8 mouse cellular contexts compared by ENCODE assay signal in genomic region chr10:121585791-121586642, GRCm38 (mm10). TPM values are rescaled to one million over a fixed set of nuclear protein-coding genes. Genes with fewer than 3 reads are reported as not detected.
DNase-seq lines count a peak whose midpoint lies in the region; ATAC-seq and TF ChIP-seq lines count a peak whose summit lies in the region.

No protein-coding gene starts in this region.

- TF ChIP-seq POLR2A in bone marrow macrophage, adult 2 months (IDR thresholded peaks at IDR 0.05; ENCODE audit: borderline replicate concordance, low read depth, low read length), result no peak

- peak overlapping the region; percentile 91 for H3K27ac ChIP-seq in gastrocnemius, adult 2 months
- peak overlapping the region; percentile 84 for H3K27ac ChIP-seq in bone marrow macrophage, adult 2 months (ENCODE audit: insufficient read depth, low read depth, low read length)
- H3K27ac ChIP-seq in forebrain, postnatal 0 days (ENCODE audit: low read depth, low read length), result peak overlapping the region; percentile 69
- peak overlapping the region; percentile 56 for H3K27ac ChIP-seq in midbrain, embryonic 16.5 days (ENCODE audit: low read length)

- peak overlapping the region; percentile 78 for H3K4me3 ChIP-seq in gastrocnemius, adult 2 months
- peak overlapping the region; percentile 96 for H3K4me3 ChIP-seq in bone marrow macrophage, adult 2 months (ENCODE audit: insufficient read depth, low read length)
- H3K4me3 ChIP-seq in forebrain, postnatal 0 days (ENCODE audit: low read depth, low read length), result peak overlapping the region; percentile 91
- peak overlapping the region; percentile 80 for H3K4me3 ChIP-seq in midbrain, embryonic 16.5 days (ENCODE audit: low read depth, low read length)

- no peak for DNase-seq in gastrocnemius, adult 2 months
- no peak for DNase-seq in gastrocnemius, adult 8-10 months (ENCODE audit: low spot score in 2 of 2)
- peak; percentile 74 for DNase-seq in 3T3-L1 (ENCODE audit: low read depth, low spot score)
- DNase-seq in forebrain, postnatal 0 days, result peak; percentile 35
- DNase-seq in kidney, postnatal 10 days, result peak; percentile 7
- DNase-seq in layer of hippocampus, adult 11-12 months (ENCODE audit: low spot score), result no peak

- peak overlapping the region; percentile 63 for H3K4me2 ChIP-seq in forebrain, postnatal 0 days (ENCODE audit: low read depth)
- H3K4me2 ChIP-seq in midbrain, embryonic 16.5 days (ENCODE audit: low read length), result peak overlapping the region; percentile 83

- H3K4me1 ChIP-seq in bone marrow macrophage, adult 2 months (ENCODE audit: control insufficient read depth, insufficient read depth, low read length), result peaks cover 45% of the 10 kb centered on the region
- H3K4me1 ChIP-seq in forebrain, postnatal 0 days (ENCODE audit: insufficient read depth), result 0 out of 2 replicates have a peak, but pooled peaks cover 2% of the 10 kb centered on the region
- peaks cover 9% of the 10 kb centered on the region for H3K4me1 ChIP-seq in midbrain, embryonic 16.5 days (ENCODE audit: control insufficient read depth, insufficient read depth, low read length)

- 5% methylated on average over 30 of the region's 48 CpGs for WGBS in forebrain, postnatal 0 days
- 3% methylated on average over 44 of the region's 48 CpGs for WGBS in midbrain, embryonic 16.5 days

- H3K9ac ChIP-seq in forebrain, postnatal 0 days, result peak overlapping the region; percentile 75
- H3K9ac ChIP-seq in midbrain, embryonic 16.5 days (ENCODE audit: low read depth, low read length), result peak overlapping the region; percentile 74

- no peaks in the 10 kb centered on the region for H3K9me3 ChIP-seq in forebrain, postnatal 0 days (ENCODE audit: low read length)
- H3K9me3 ChIP-seq in midbrain, embryonic 16.5 days (replicated peaks; ENCODE audit: control insufficient read depth, low read length, poor library complexity, severe bottlenecking), result no peaks in the 10 kb centered on the region

- peak; percentile 68 for ATAC-seq in forebrain, postnatal 0 days
- ATAC-seq in midbrain, embryonic 16.5 days, result peak; percentile 81

- H3K36me3 ChIP-seq in forebrain, postnatal 0 days (ENCODE audit: insufficient read depth), result peaks cover 25% of the 10 kb centered on the region
- peaks cover 18% of the 10 kb centered on the region; the same call in 1 of the 2 replicates for H3K36me3 ChIP-seq in midbrain, embryonic 16.5 days (ENCODE audit: control insufficient read depth, insufficient read depth, low read length)

- no peaks in the 10 kb centered on the region for H3K27me3 ChIP-seq in forebrain, postnatal 0 days (ENCODE audit: insufficient read depth, low read length)
- no peaks in the 10 kb centered on the region for H3K27me3 ChIP-seq in midbrain, embryonic 16.5 days (ENCODE audit: control insufficient read depth, insufficient read depth, low read depth, low read length)

- no peak for TF ChIP-seq CTCF in gastrocnemius, adult 2 months (IDR thresholded peaks at IDR 0.05)
- no peak for TF ChIP-seq CTCF in bone marrow macrophage, adult 2 months (IDR thresholded peaks at IDR 0.05; ENCODE audit: low read depth, low read length)
- no peak for TF ChIP-seq CTCF in forebrain, postnatal 0 days (IDR thresholded peaks at IDR 0.05; ENCODE audit: low read depth)

- intact Hi-C loops in gastrocnemius, adult 2 months (cut with DNase I), result loop anchor here (5.0 kb wide), 1 partner anchor 41 kb away; the partner anchor contains the start of gene Xpot

RNA-seq across cellular contexts. Expression of gene Tbk1, which starts 0.6 kb away (rescaled TPM):
- 10 to 100 TPM; 11.5 to 12.0 TPM for total RNA-seq in gastrocnemius, adult 2 months (2021)
- total RNA-seq in gastrocnemius, adult 8-10 months (2022), result 10 to 100 TPM in 2 of 4 experiments, 1 to 10 TPM in 2; 8.7 to 11.4 (median 10.0) TPM
- polyA plus RNA-seq in bone marrow macrophage, adult 2 months (2012; ENCODE audit: insufficient read depth, insufficient read length, missing spikeins), result 102 and 107 TPM in 2 replicates
- 30.9 and 34.2 TPM in 2 replicates for total RNA-seq in forebrain, postnatal 0 days (2014; rRNA removed)
- polyA plus RNA-seq in forebrain, postnatal 0 days (2015; fragmentation: Nextera tagmentation; extraction: Ambion mirVana), result 17.5 and 23.7 TPM in 2 replicates
- polyA plus RNA-seq in midbrain, embryonic 16.5 days (2015; fragmentation: Nextera tagmentation; extraction: Ambion mirVana), result 31.1 and 35.9 TPM in 2 replicates

RNA-seq across cellular contexts. Expression of gene Xpot, which starts 40.1 kb away (rescaled TPM):
- total RNA-seq in gastrocnemius, adult 2 months (2021), result 10 to 100 TPM; 21.6 to 27.8 TPM
- total RNA-seq in gastrocnemius, adult 8-10 months (2022), result 10 to 100 TPM; 24.2 to 32.8 (median 27.6) TPM
- polyA plus RNA-seq in bone marrow macrophage, adult 2 months (2012; ENCODE audit: insufficient read depth, insufficient read length, missing spikeins), result 54.0 and 62.2 TPM in 2 replicates
- total RNA-seq in forebrain, postnatal 0 days (2014; rRNA removed), result 75.1 and 92.7 TPM in 2 replicates
- 23.5 and 28.1 TPM in 2 replicates for polyA plus RNA-seq in forebrain, postnatal 0 days (2015; fragmentation: Nextera tagmentation; extraction: Ambion mirVana)
- polyA plus RNA-seq in midbrain, embryonic 16.5 days (2015; fragmentation: Nextera tagmentation; extraction: Ambion mirVana), result 30.7 and 32.0 TPM in 2 replicates

RNA-seq across cellular contexts. Expression of gene D930020B18Rik, which starts 55.4 kb away (rescaled TPM):
- not detected for total RNA-seq in gastrocnemius, adult 2 months (2021)
- total RNA-seq in gastrocnemius, adult 8-10 months (2022), result not detected
- polyA plus RNA-seq in bone marrow macrophage, adult 2 months (2012; ENCODE audit: insufficient read depth, insufficient read length, missing spikeins), result not detected in 2 replicates
- 0.62 and 0.90 TPM in 2 replicates for total RNA-seq in forebrain, postnatal 0 days (2014; rRNA removed)
- polyA plus RNA-seq in forebrain, postnatal 0 days (2015; fragmentation: Nextera tagmentation; extraction: Ambion mirVana), result 0.21 and 0.31 TPM in 2 replicates
- polyA plus RNA-seq in midbrain, embryonic 16.5 days (2015; fragmentation: Nextera tagmentation; extraction: Ambion mirVana), result 0.24 and 0.44 TPM in 2 replicates

Comparison
In these comparisons a context has a peak if more than half of its experiments do, and no peak if none do; other contexts are left out.
1. DNase-seq: peak in 3T3-L1 (single experiment), forebrain, postnatal 0 days (single experiment) and kidney, postnatal 10 days (single experiment); none in gastrocnemius, adult 2 months (single experiment), gastrocnemius, adult 8-10 months (0 of 2) and layer of hippocampus, adult 11-12 months (single experiment).
2. Peak in every context shown above with its lines, with median percentiles within 50 percentile points of each other: H3K27ac ChIP-seq and H3K4me3 ChIP-seq.